Mouse (Mus musculus) megakaryocyte, embryonic 14.5 days (primary cell): ENCODE data around the gene Tgfbr2. TPM values are rescaled to one million over a fixed set of nuclear protein-coding genes. Genes with fewer than 3 reads are reported as not detected.

ENCODE experiments used
- H3K27me3 ChIP-seq: replicated peaks from 2 replicates; pipeline ENCODE3; 2012; ENCODE audit warnings: inconsistent platforms
- H3K36me3 ChIP-seq: replicated peaks from 2 replicates; pipeline ENCODE3; 2012; ENCODE audit warnings: low read length, inconsistent platforms, mixed read lengths
- H3K4me1 ChIP-seq: 2 replicates; pipeline ENCODE4 v1.6.1; 2012; ENCODE audit warnings: inconsistent platforms
- H3K4me3 ChIP-seq: replicated peaks from 2 replicates; pipeline ENCODE3; 2012; ENCODE audit warnings: moderate library complexity, mild to moderate bottlenecking, inconsistent platforms
- H3K9me3 ChIP-seq: 2 replicates; pipeline ENCODE4 v1.6.1; 2012; ENCODE audit warnings: inconsistent platforms
- FLI1 ChIP-seq: IDR thresholded peaks from 2 replicates; pipeline ENCODE4 v1.6.1; 2012; ENCODE audit warnings: low read length, inconsistent platforms, mixed read lengths
- GATA1 ChIP-seq: IDR thresholded peaks from 3 replicates; pipeline ENCODE4 v1.6.1; 2012; ENCODE audit warnings: mixed read lengths, low read length, inconsistent platforms, borderline replicate concordance
- polyA plus RNA-seq: library from polyadenylated mRNA; stranded (reverse); fragments of >175 nt; gene quantifications from 2 replicates; pipeline ENCODE4 v1.2.3, GENCODE M21; 2012; ENCODE audit warnings: low replicate concordance; ENCODE audit not compliant: insufficient read depth

Gene Tgfbr2
- polyA plus RNA-seq, 1 experiment = 1.9 TPM

DNA sequence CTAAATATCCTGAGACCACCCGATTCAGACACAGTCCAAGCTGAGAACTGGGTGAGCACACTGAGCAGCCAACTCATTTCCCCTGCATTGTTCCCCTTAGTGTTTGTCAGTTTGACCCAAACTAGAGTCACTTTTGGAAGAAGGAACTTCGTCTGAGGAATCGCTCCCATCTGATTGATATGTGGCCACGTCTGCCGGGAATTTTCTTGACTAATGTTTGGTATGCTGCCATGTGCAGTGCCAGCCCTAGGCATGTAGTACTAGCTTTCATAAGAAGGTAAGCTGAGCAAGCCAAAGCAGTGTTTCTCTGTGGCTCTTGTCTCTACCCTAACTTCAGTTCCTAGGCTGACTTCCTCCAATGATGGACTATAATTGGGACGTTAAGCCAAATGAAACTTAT lies 7.9 kb upstream of the Tgfbr2 start:
- no peaks in the 10 kb centered on the region for H3K36me3 ChIP-seq
- H3K9me3 ChIP-seq = 0 out of 2 replicates have a peak, but pooled peaks cover 3% of the 10 kb centered on the region
- no peak for TF ChIP-seq GATA1

DNA sequence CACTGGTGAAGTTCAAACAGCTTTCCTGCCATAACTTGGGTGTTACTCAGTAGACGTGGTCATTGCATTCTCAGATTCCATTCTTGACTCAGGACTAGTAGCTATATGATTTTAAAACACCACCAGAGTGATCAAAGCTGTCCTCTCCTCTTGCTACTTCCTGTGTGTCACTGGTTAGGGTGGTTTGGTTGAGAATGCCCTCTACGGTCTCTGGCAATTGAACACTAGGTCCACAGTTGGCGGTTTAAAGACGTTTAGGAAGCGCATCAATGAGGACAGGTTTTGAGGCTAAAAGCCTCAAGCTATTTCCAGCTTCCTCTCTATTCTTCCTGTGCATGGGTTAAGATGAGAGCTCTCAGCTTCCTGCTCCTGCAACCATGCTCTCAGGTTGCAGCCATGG lies 6.4 kb upstream of the Tgfbr2 start:
- Histone ChIP-seq H3K27me3 (peaks cover 5% of the 10 kb centered on the region), H3K4me1 (peaks cover 33% of the 10 kb centered on the region), H3K36me3 (no peaks in the 10 kb centered on the region), H3K4me3 (no peak overlapping the region), H3K9me3 (0 out of 2 replicates have a peak, but pooled peaks cover 3% of the 10 kb centered on the region)
- no peak for TF ChIP-seq FLI1
- TF ChIP-seq GATA1 = no peak

More for the DNA sequence above, 7.9 kb upstream of the Tgfbr2 start:
- peaks cover 24% of the 10 kb centered on the region for H3K4me1 ChIP-seq
- no peak overlapping the region for H3K4me3 ChIP-seq
- peaks cover 4% of the 10 kb centered on the region for H3K27me3 ChIP-seq

GRCm38 (mm10) chr9:116178151-116178550 lies 3.0 kb upstream of the Tgfbr2 start:
- Histone ChIP-seq H3K36me3 (no peaks in the 10 kb centered on the region), H3K27me3 (peaks cover 16% of the 10 kb centered on the region), H3K4me1 (peaks cover 42% of the 10 kb centered on the region), H3K9me3 (no peaks in the 10 kb centered on the region), H3K4me3 (no peak overlapping the region)
- TF ChIP-seq FLI1 = no peak
- no peak for TF ChIP-seq GATA1

DNA sequence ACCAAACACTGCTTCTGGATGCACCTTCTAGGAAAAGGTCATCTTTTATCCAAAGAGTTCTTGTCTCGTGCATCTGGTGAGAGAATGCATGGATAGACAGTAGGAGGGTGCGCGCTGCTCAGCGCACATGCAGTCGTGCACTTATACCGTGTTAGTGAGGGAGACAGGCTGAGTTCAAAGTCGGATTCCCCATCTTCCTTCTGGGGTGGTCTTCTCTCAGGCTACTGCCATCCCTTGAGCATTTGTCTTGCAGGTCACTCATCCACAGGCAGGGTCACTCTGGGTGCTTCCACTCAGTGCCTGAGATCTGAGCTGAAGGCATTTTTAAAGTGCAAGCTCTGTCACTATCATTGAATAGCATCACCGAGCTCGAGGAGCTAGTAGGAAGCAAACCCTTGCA lies 1.9 kb upstream of the Tgfbr2 start:
- Histone ChIP-seq H3K9me3 (no peaks in the 10 kb centered on the region), H3K36me3 (no peaks in the 10 kb centered on the region), H3K27me3 (peaks cover 16% of the 10 kb centered on the region), H3K4me3 (no peak overlapping the region), H3K4me1 (peaks cover 41% of the 10 kb centered on the region)
- no peak for TF ChIP-seq GATA1
- no peak for TF ChIP-seq FLI1

GRCm38 (mm10) chr9:116175488-116176115 lies 442 bp upstream of the Tgfbr2 start:
- TF ChIP-seq FLI1 (no peak), GATA1 (no peak)
- Histone ChIP-seq H3K4me1 (peaks cover 31% of the 10 kb centered on the region), H3K9me3 (no peaks in the 10 kb centered on the region), H3K27me3 (peaks cover 16% of the 10 kb centered on the region), H3K36me3 (no peaks in the 10 kb centered on the region), H3K4me3 (peak overlapping the region; percentile 95)

GRCm38 (mm10) chr9:116173473-116174170 lies 1.5 kb downstream of the Tgfbr2 start:
- Histone ChIP-seq H3K4me3 (peak overlapping the region; percentile 95), H3K36me3 (no peaks in the 10 kb centered on the region), H3K4me1 (peaks cover 32% of the 10 kb centered on the region), H3K9me3 (no peaks in the 10 kb centered on the region), H3K27me3 (peaks cover 16% of the 10 kb centered on the region)
- TF ChIP-seq GATA1 (no peak), FLI1 (no peak)

GRCm38 (mm10) chr9:116173059-116173458 lies 2.1 kb downstream of the Tgfbr2 start:
- Histone ChIP-seq H3K4me3 (no peak overlapping the region), H3K27me3 (peaks cover 16% of the 10 kb centered on the region), H3K9me3 (no peaks in the 10 kb centered on the region), H3K36me3 (no peaks in the 10 kb centered on the region), H3K4me1 (peaks cover 34% of the 10 kb centered on the region)
- TF ChIP-seq GATA1 (no peak), FLI1 (no peak)

DNA sequence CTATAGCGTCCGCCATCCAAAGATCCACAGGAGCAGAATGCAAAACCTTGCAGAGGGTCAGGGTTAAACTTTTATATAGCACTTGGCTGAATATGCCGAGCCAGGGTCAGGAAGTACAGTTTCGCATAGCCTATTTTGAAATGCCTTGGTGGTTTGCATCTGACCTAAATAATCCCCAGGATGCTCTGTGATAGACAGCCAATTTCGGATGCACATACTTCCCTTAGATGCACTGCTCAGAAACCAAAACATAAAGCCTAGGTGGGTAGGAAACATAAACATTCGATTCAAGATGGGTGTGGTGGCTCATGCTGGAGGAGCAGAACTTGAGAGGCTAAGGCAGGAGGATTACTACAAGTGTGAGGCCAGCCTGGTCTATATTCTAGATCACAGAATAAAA lies 6.1 kb downstream of the Tgfbr2 start:
- Histone ChIP-seq H3K27me3 (no peaks in the 10 kb centered on the region), H3K9me3 (peaks cover 4% of the 10 kb centered on the region; the same call in 1 of the 2 replicates), H3K36me3 (peaks cover 12% of the 10 kb centered on the region), H3K4me1 (peaks cover 27% of the 10 kb centered on the region), H3K4me3 (no peak overlapping the region)
- TF ChIP-seq GATA1 (no peak), FLI1 (no peak)

- Histone ChIP-seq H3K27me3 (no peaks in the 10 kb centered on the region), H3K4me1 (peaks cover 35% of the 10 kb centered on the region), H3K4me3 (no peak overlapping the region), H3K36me3 (peaks cover 17% of the 10 kb centered on the region), H3K9me3 (peaks cover 8% of the 10 kb centered on the region; the same call in 1 of the 2 replicates)
- no peak for TF ChIP-seq GATA1
- TF ChIP-seq FLI1 = no peak
These were observed 7.8 kb downstream of the Tgfbr2 start for GRCm38 (mm10) chr9:116167304-116167880.

- peaks cover 45% of the 10 kb centered on the region for H3K4me1 ChIP-seq
- H3K36me3 ChIP-seq = peaks cover 17% of the 10 kb centered on the region
- no peak for TF ChIP-seq GATA1
- TF ChIP-seq FLI1 = no peak
- H3K4me3 ChIP-seq = no peak overlapping the region
- H3K27me3 ChIP-seq = no peaks in the 10 kb centered on the region
- peaks cover 8% of the 10 kb centered on the region; the same call in 1 of the 2 replicates for H3K9me3 ChIP-seq
These were observed 8.8 kb downstream of the Tgfbr2 start for GRCm38 (mm10) chr9:116166363-116166762.
